Mouse (Mus musculus) ovary, postnatal 36 days (tissue): Measurements from ENCODE around the gene Spin1.
"Not testable (repeated sequence)": the region's sequence is repeated elsewhere in the genome, so short reads cannot be mapped to it uniquely, and the experiment has no call there.

Experiments
- DNase-seq: peaks from one replicate; pipeline ENCODE4 v3.0.0; 2022; ENCODE audit warnings: low spot score, mixed read lengths

The Spin1 gene

GRCm38 (mm10) chr13:51100233-51101015 is at the start of gene Spin1:
TSS of gene Spin1 (plus strand) at chr13:51100880.
- peak; percentile 89 for DNase-seq

GRCm38 (mm10) chr13:51051016-51051415 is 49.7 kb upstream of the Spin1 start:
- no peak for DNase-seq

- no peak for DNase-seq
Observed at GRCm38 (mm10) chr13:51052408-51052807, 48.3 kb upstream of the Spin1 start.

- DNase-seq, result no peak
Observed at GRCm38 (mm10) chr13:51063024-51063423, 37.7 kb upstream of the Spin1 start.

GRCm38 (mm10) chr13:51063721-51064120 is 37.0 kb upstream of the Spin1 start:
- no peak for DNase-seq

- DNase-seq, result no peak
Observed at GRCm38 (mm10) chr13:51064429-51064828, 36.3 kb upstream of the Spin1 start.

GRCm38 (mm10) chr13:51071063-51071680 is 29.5 kb upstream of the Spin1 start:
- DNase-seq, result no peak

- no peak for DNase-seq
Observed at GRCm38 (mm10) chr13:51071763-51072276, 28.9 kb upstream of the Spin1 start.

- no peak for DNase-seq
Observed at GRCm38 (mm10) chr13:51072917-51073843, 27.5 kb upstream of the Spin1 start.

- DNase-seq, result peak; percentile 35
Observed at GRCm38 (mm10) chr13:51074081-51074680, 26.5 kb upstream of the Spin1 start.

- DNase-seq, result not testable (repeated sequence)
Observed at GRCm38 (mm10) chr13:51076191-51076590, 24.5 kb upstream of the Spin1 start.

GRCm38 (mm10) chr13:51078586-51078985 is 22.1 kb upstream of the Spin1 start:
- DNase-seq, result not testable (repeated sequence)

- no peak for DNase-seq
Observed at GRCm38 (mm10) chr13:51080801-51081200, 19.9 kb upstream of the Spin1 start.

GRCm38 (mm10) chr13:51084241-51084640 is 16.4 kb upstream of the Spin1 start:
- no peak for DNase-seq

- DNase-seq, result no peak
Observed at GRCm38 (mm10) chr13:51085941-51086340, 14.7 kb upstream of the Spin1 start.

- no peak for DNase-seq
Observed at GRCm38 (mm10) chr13:51087253-51087652, 13.4 kb upstream of the Spin1 start.

- no peak for DNase-seq
Observed at GRCm38 (mm10) chr13:51088207-51088606, 12.5 kb upstream of the Spin1 start.

- DNase-seq, result peak; percentile 26
Observed at GRCm38 (mm10) chr13:51089058-51089457, 11.6 kb upstream of the Spin1 start.

GRCm38 (mm10) chr13:51090105-51090661 is 10.5 kb upstream of the Spin1 start:
- peak; percentile 20 for DNase-seq

- DNase-seq, result no peak
Observed at GRCm38 (mm10) chr13:51093430-51093829, 7.2 kb upstream of the Spin1 start.
